Mouse (Mus musculus) forebrain, embryonic 15.5 days (tissue): ENCODE data around the gene Klhl24. TPM values are rescaled to one million over a fixed set of nuclear protein-coding genes. Genes with fewer than 3 reads are reported as not detected.
"Not testable (repeated sequence)": the region's sequence is repeated elsewhere in the genome, so short reads cannot be mapped to it uniquely, and the experiment has no call there.

Experiments
- ATAC-seq: fragments of 200-750 bp; cut with Nextera tagmentation; replicated peaks from 2 replicates; pipeline ENCODE4 v1.8.0; 2017; ENCODE audit warnings: mild to moderate bottlenecking, moderate TSS enrichment, moderate library complexity
- H3K27ac ChIP-seq: fragments of 300-500 bp; sonication (generic); replicated peaks from 2 replicates; pipeline ENCODE4 v1.5.1; 2015; ENCODE audit warnings: mild to moderate bottlenecking, inconsistent platforms
- H3K27me3 ChIP-seq: fragments of 300-500 bp; sonication (generic); 2 replicates; pipeline ENCODE4 v1.6.1; 2015; ENCODE audit warnings: inconsistent platforms
- H3K36me3 ChIP-seq: fragments of 300-500 bp; sonication (generic); 2 replicates; pipeline ENCODE4 v1.6.1; 2015; ENCODE audit warnings: mild to moderate bottlenecking, inconsistent platforms
- H3K4me1 ChIP-seq: fragments of 300-500 bp; sonication (generic); 2 replicates; pipeline ENCODE4 v1.6.1; 2015; ENCODE audit warnings: inconsistent platforms
- H3K4me2 ChIP-seq: fragments of 300-500 bp; sonication (generic); replicated peaks from 2 replicates; pipeline ENCODE4 v1.6.1; 2015; ENCODE audit warnings: mild to moderate bottlenecking, inconsistent platforms
- H3K4me3 ChIP-seq: fragments of 300-500 bp; sonication (generic); 2 replicates; pipeline ENCODE4 v1.5.1; 2015; ENCODE audit warnings: mild to moderate bottlenecking, inconsistent platforms
- H3K9ac ChIP-seq: fragments of 300-500 bp; sonication (generic); replicated peaks from 2 replicates; pipeline ENCODE4 v1.6.1; 2015; ENCODE audit warnings: mild to moderate bottlenecking, inconsistent platforms
- H3K9me3 ChIP-seq: fragments of 300-500 bp; sonication (generic); 2 replicates; pipeline ENCODE4 v1.6.1; 2016; ENCODE audit warnings: inconsistent platforms
- WGBS: fragments of 180-500 bp; shearing (Covaris S2); methylation state at CpG from one replicate; pipeline ENCODE4 v1.1.7; 2015; ENCODE audit warnings: mixed read lengths; 5-methylcytosine and 5-hydroxymethylcytosine counted together
- polyA plus RNA-seq: library from polyadenylated mRNA; unstranded; fragments of >200 nt; fragmentation: Nextera tagmentation; extraction: Ambion mirVana; gene quantifications from 2 replicates; pipeline ENCODE4 v1.2.1, GENCODE M21; 2015

The Klhl24 gene
- polyA plus RNA-seq, 1 experiment from 2014 or later, result 75.6 TPM

DNA sequence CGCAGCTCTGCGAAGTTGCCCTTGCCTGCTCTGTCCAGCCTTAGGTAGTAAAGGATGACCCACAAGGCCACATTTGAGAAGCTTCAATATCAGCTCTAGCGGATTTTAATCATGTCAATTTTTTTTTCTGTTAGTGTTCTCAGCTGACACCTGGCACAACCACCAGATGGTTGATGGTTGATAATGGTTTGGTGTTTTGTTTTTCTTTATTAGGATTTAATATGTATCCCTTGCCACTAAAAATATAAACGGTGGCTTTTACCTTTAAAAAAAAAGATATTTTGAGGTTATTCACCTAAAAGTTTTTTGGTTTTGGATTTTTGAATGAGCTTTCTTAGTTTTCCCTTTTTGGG, 1.0 kb downstream of the Klhl24 start:
- 5% methylated on average over 4 of the region's 4 CpGs for WGBS
- Histone ChIP-seq H3K36me3 (peaks cover 11% of the 10 kb centered on the region), H3K4me3 (peak overlapping the region; percentile 87), H3K9me3 (peaks cover 1% of the 10 kb centered on the region; the same call in 1 of the 2 replicates), H3K27ac (peak overlapping the region; percentile 99), H3K4me2 (peak overlapping the region; percentile 73), H3K27me3 (no peaks in the 10 kb centered on the region), H3K9ac (peak overlapping the region; percentile 99), H3K4me1 (peaks cover 10% of the 10 kb centered on the region)
- no peak for ATAC-seq

DNA sequence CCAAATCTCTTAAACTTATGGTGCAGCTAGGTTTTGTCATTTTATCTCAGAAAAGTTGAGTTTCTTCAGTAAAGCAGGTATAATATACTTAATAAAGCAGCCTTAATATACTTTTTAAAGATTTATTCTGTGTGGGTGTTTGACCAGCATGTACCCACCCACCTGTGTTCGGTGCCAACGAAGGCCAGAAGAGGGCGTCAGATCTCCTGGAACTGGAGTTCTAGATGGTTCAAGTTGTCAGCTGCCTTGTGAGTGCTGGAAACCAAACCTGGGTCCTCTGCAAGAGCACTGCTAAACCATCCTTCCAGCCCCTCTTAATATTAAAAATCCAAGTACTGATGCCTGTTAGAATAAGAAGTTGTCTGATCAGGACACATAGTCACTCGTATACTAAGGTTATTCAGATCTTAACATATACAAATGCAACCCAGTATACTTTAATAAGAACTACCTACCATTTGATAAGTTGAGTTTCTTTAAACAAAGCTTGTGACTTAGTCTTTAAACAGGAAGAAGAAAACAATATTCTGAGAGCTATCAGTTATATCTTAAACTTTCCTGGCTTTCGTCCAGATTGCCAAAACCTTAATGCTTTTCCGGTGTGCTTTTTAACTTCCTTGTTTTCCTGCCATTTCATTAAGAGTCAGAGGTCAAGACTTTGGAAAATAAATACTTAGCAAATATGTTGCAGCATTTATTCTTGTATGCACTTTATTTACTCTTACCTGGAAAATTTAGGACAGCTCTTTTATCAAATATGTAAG, 1.7 kb downstream of the Klhl24 start:
- Histone ChIP-seq H3K4me2 (peak overlapping the region; percentile 73; the same call in 1 of the 2 replicates), H3K4me1 (peaks cover 10% of the 10 kb centered on the region), H3K9ac (no peak overlapping the region), H3K27ac (no peak overlapping the region), H3K4me3 (peak overlapping the region; percentile 87), H3K27me3 (no peaks in the 10 kb centered on the region), H3K36me3 (peaks cover 18% of the 10 kb centered on the region), H3K9me3 (peaks cover 8% of the 10 kb centered on the region)
- WGBS, result 96% methylated on average over 6 of the region's 6 CpGs
- no peak for ATAC-seq

DNA sequence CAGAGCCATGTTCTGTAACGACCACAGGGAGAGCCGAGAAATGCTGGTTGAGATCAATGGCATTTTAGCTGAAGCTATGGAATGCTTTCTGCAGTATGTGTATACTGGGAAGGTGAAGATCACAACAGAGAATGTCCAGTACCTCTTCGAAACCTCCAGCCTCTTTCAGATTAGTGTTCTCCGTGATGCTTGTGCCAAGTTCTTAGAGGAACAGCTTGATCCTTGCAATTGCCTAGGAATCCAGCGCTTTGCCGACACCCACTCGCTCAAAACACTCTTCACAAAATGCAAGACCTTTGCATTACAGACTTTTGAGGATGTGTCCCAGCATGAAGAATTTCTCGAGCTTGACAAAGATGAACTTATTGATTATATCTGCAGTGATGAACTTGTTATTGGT, 9.7 kb downstream of the Klhl24 start:
- 94% methylated on average over 8 of the region's 8 CpGs for WGBS
- no peak overlapping the region for H3K27ac ChIP-seq
- no peak overlapping the region for H3K4me2 ChIP-seq
- no peak overlapping the region for H3K4me3 ChIP-seq
- peaks cover 79% of the 10 kb centered on the region for H3K36me3 ChIP-seq
- ATAC-seq, result no peak
- H3K4me1 ChIP-seq, result peaks cover 12% of the 10 kb centered on the region
- peaks cover 11% of the 10 kb centered on the region for H3K9me3 ChIP-seq
- H3K9ac ChIP-seq, result no peak overlapping the region
- no peaks in the 10 kb centered on the region for H3K27me3 ChIP-seq

DNA sequence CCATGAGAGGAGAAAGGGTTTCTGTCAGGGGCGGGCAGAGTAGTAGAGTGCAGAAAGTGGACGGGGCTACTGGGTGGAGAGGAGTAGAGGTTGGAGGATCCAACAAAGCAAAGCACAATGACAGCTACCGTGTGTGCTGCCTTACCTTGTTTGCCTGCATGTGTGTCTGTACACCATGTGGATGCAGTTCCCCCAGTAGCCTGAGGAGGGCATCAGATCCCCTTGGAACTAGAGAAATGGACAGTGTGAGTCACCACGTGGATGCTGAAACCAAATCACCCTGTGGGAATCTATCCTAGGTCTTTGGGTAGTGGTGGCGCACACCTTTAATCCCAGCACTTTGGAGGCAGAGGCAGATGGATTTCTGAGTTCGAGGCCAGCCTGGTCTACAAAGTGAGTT, 11.6 kb downstream of the Klhl24 start:
- 0 out of 2 replicates have a peak, but pooled peaks have one; percentile 11 for ATAC-seq
- no peak overlapping the region for H3K9ac ChIP-seq
- peaks cover 70% of the 10 kb centered on the region for H3K36me3 ChIP-seq

DNA sequence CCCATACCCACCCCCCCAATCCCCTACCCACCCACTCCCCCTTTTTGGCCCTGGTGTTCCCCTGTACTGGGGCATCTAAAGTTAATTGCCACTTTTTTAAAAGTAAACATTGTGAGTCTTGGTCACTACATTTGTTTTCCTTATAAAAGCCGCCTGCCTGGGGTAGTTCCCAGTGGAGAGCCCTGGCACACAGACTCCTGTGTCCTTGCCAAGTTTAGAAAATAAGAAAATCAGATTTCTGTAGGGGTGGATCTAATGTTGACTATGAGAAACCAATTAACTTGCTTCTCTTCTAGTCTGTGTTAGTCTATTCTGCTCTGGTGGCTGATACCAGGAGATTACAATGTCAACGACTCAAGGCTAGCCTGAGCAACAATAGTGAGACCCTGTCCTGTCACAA, 15.3 kb downstream of the Klhl24 start:
- 62% methylated on average over 2 of the region's 2 CpGs for WGBS
- ATAC-seq, result 0 out of 2 replicates have a peak, but pooled peaks have one; percentile 36

More for the DNA sequence above, 11.6 kb downstream of the Klhl24 start:
- Histone ChIP-seq H3K27me3 (no peaks in the 10 kb centered on the region), H3K27ac (no peak overlapping the region), H3K4me1 (peaks cover 21% of the 10 kb centered on the region), H3K9me3 (peaks cover 3% of the 10 kb centered on the region), H3K4me2 (no peak overlapping the region), H3K4me3 (no peak overlapping the region)
- WGBS, result 98% methylated on average over 6 of the region's 6 CpGs

DNA sequence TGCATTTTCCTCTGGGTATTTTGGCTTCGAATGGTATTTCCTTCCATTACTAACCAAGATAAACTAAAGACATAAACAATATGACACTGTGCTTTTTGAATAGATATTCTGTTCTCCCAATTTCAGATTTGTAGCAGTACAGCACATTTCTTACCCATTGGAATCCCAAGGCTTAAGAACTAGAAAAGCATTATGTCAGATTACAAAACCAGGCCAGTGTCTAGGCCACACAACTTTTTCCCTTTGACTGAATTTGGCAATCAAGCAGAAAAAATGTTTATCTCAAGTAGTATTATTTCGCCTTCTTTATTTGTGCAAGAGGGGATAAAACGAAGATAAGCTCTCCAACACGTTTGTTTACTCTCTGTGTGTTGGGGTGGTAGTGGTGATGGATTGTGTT, 18.7 kb downstream of the Klhl24 start:
- no peaks in the 10 kb centered on the region for H3K27me3 ChIP-seq
- WGBS, result 83% methylated on average over 4 of the region's 4 CpGs

More for the DNA sequence above, 15.3 kb downstream of the Klhl24 start:
- Histone ChIP-seq H3K27ac (no peak overlapping the region), H3K36me3 (peaks cover 65% of the 10 kb centered on the region), H3K4me2 (no peak overlapping the region), H3K27me3 (no peaks in the 10 kb centered on the region), H3K4me3 (no peak overlapping the region), H3K9me3 (no peaks in the 10 kb centered on the region), H3K9ac (no peak overlapping the region), H3K4me1 (peaks cover 26% of the 10 kb centered on the region)

DNA sequence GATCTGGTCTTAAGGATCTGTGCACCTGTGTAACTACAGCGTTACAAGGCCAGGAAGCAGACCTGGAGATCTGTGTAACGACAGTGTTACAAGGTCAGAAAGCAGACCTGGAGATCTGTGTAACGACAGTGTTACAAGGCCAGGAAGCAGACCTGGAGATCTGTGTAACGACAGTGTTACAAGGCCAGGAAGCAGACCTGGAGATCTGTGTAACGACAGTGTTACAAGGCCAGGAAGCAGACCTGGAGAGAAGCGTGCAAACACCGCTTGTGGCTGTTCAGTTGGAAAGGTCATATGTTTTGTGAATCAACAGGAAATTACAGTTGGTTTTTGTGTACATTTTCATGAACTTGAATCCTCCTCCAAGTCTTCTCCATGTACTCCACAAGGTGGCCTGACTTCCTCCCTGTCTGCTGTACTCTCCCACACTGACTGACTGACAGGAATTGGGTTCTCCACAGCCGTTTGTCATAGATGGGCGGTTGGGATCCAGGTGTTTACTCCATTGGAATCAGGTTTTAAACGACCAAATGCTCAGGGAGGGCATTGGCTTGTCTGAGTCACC, 29.1 kb downstream of the Klhl24 start:
- not testable (repeated sequence) for ATAC-seq, H3K27ac ChIP-seq, H3K9me3 ChIP-seq, H3K4me2 ChIP-seq, H3K9ac ChIP-seq, H3K4me1 ChIP-seq, H3K4me3 ChIP-seq, H3K27me3 ChIP-seq
- H3K36me3 ChIP-seq, result peaks cover 43% of the 10 kb centered on the region
- 87% methylated on average over 10 of the region's 10 CpGs for WGBS

More for the DNA sequence above, 18.7 kb downstream of the Klhl24 start:
- Histone ChIP-seq H3K4me2 (no peak overlapping the region), H3K36me3 (peaks cover 59% of the 10 kb centered on the region), H3K9ac (no peak overlapping the region), H3K27ac (no peak overlapping the region), H3K4me1 (peaks cover 22% of the 10 kb centered on the region), H3K9me3 (no peaks in the 10 kb centered on the region), H3K4me3 (no peak overlapping the region)
- no peak for ATAC-seq

DNA sequence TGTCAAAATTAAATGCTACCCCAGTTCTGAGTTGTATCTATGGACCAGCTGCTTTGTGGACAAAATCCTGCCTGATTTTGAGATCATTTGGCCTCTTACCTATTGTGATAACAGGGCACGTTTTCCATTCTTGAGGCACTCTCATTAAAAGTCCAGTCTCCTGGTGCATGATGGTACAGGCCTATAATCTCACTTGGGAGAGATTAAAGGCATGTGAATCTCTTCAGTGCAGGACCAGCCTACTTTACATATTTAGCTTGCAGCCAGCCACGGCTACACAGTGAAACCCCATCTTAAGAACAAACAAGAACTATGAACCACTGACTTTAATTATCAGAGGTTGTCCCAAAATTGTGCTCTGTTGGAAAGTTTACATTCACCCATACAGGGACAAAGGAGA, 33.1 kb downstream of the Klhl24 start:
- no peak overlapping the region for H3K27ac ChIP-seq
- 28% methylated on average over 2 of the region's 2 CpGs for WGBS
- H3K4me1 ChIP-seq, result no peaks in the 10 kb centered on the region
- H3K9ac ChIP-seq, result no peak overlapping the region
- H3K9me3 ChIP-seq, result no peaks in the 10 kb centered on the region
- no peaks in the 10 kb centered on the region for H3K27me3 ChIP-seq
- ATAC-seq, result no peak
- peaks cover 12% of the 10 kb centered on the region for H3K36me3 ChIP-seq
- no peak overlapping the region for H3K4me3 ChIP-seq
- H3K4me2 ChIP-seq, result no peak overlapping the region

DNA sequence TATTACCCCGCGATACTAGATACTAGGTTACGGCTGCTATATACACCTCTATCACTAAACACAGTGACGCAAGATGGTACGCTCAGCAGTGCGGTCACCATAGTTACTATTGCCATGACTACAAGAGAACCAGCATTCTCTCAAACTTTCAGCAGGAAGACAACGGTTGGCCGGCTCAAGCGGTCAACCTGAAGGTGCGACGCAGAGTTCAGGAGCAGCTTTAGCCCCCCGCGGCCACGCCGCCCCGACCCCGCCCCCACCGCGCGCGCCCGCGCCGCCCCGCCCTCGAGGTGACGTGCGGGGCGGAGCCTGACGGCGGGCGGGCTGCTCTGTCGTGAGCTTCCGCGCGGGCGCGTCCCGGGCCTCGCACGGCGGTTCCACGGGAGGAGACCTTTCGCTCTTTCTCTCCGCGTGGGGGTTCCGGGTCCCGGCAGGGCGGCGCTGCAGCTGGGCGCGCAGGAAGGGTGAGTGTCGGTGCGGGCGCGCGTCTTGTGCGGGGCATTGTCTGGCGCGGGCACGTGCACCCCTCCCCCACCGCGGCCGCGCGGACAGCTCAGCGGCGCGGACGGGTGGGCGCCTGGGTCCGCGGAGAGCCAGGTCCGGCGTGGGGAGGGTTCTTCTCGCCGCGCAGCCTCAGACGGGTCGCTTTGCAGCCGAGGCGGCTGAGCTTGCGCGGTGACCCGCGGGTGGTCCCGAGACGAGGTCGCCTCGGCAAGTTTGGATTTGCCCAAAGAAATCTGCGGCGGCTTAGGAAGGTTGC, 43.6 kb downstream of the Klhl24 start, which contains the start of gene Yeats2:
Yeats2 (plus strand) TSS at position 292 of the 760 bp plus-strand sequence.
- Histone ChIP-seq H3K4me1 (peaks cover 19% of the 10 kb centered on the region), H3K9ac (peak within 1 kb of the TSS; percentile 93), H3K27me3 (no peaks in the 10 kb centered on the region), H3K4me2 (peak within 1 kb of the TSS; percentile 75), H3K4me3 (peak within 1 kb of the TSS; percentile 96), H3K27ac (peak within 1 kb of the TSS; percentile 98), H3K36me3 (peaks cover 7% of the 10 kb centered on the region), H3K9me3 (no peaks in the 10 kb centered on the region)
- WGBS, result under 1% methylated on average over 88 of the region's 92 CpGs
- peak; percentile 94 for ATAC-seq

DNA sequence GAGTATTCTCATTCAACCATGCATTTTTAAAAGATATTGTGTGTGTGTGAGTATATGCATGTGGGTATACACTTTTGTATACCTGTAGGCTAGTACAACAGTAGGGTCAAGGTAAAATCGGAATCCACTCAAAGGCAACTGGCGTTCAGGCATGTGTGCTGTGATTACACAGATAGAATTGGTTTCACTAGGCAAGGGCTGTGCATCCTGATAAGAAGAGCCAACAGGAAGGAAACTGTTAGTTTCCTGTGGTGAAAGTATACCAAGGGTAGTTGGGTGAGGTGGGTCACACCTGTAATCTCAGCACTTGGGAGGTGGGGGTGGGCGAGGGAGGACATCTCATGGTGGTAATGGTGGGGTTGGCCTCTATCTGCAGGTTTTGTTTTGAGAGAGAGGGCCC, 47.2 kb downstream of the Klhl24 start:
- Histone ChIP-seq H3K36me3 (peaks cover 7% of the 10 kb centered on the region), H3K9me3 (no peaks in the 10 kb centered on the region), H3K27ac (no peak overlapping the region), H3K4me2 (no peak overlapping the region), H3K9ac (no peak overlapping the region), H3K4me3 (no peak overlapping the region), H3K4me1 (peaks cover 19% of the 10 kb centered on the region), H3K27me3 (no peaks in the 10 kb centered on the region)
- no peak for ATAC-seq
- WGBS, result 96% methylated on average over 3 of the region's 3 CpGs

DNA sequence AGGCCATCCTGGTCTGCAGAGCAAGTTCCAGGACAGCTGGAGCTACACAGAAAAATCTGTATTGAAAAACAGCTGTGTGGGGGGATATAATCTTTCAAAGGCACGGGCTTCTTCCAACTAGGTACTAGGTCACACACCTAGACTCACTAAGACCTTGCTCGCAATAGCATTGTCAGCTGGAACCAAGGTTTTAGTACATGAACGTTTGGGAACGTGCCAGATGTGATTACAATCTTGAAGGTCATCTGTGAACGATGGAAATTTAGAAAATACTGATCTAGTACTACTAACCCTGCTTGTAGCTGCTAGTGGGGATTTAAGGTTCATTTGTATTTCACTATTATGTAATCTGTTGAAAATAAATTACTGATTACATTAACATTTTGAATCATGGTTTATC, 54.6 kb downstream of the Klhl24 start:
- WGBS, result 79% methylated on average over 5 of the region's 5 CpGs
- Histone ChIP-seq H3K27me3 (no peaks in the 10 kb centered on the region), H3K9ac (no peak overlapping the region), H3K4me1 (no peaks in the 10 kb centered on the region), H3K4me3 (no peak overlapping the region), H3K9me3 (no peaks in the 10 kb centered on the region), H3K27ac (no peak overlapping the region), H3K4me2 (no peak overlapping the region), H3K36me3 (peaks cover 42% of the 10 kb centered on the region)
- ATAC-seq, result no peak

DNA sequence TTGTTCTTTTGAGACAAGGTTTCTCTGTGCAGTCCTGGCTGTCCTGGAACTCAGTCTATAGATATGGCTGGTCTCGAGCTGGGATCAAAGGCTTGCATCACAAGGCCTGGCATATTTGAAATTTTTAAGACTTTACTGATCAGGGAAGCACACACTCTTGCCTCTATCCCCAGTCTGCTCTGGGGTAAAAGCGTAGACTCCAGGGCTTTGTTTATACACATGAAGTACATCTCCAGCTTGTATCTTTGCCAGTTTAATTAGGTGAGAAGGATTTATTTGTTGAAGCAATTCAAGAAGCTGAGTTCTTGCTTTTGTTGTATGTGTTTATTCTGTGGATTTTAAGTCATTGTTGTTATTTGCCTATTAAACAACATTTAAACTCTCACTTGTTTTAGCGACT, 56.4 kb downstream of the Klhl24 start:
- Histone ChIP-seq H3K27me3 (no peaks in the 10 kb centered on the region), H3K9me3 (no peaks in the 10 kb centered on the region), H3K4me1 (no peaks in the 10 kb centered on the region), H3K9ac (no peak overlapping the region), H3K27ac (no peak overlapping the region), H3K36me3 (peaks cover 52% of the 10 kb centered on the region), H3K4me3 (no peak overlapping the region), H3K4me2 (no peak overlapping the region)
- 73% methylated on average over 3 of the region's 3 CpGs for WGBS
- no peak for ATAC-seq
